Mouse (Mus musculus) lung, embryonic 14.5 days (tissue): ENCODE data around the gene Iah1. TPM values are rescaled to one million over a fixed set of nuclear protein-coding genes. Genes with fewer than 3 reads are reported as not detected.
A peak's percentile ranks its signal among the peaks of the same experiment; 100 is the strongest.

Experiments
- ATAC-seq: fragments of 200-750 bp; cut with Nextera tagmentation; 2 replicates; pipeline ENCODE4 v1.8.0; 2017; ENCODE audit warnings: mild to moderate bottlenecking, moderate TSS enrichment, moderate library complexity; ENCODE audit not compliant: insufficient read depth
- DNase-seq: peaks from one replicate; pipeline ENCODE4 v3.0.0-alpha.2; 2015
- H3K27ac ChIP-seq: fragments of 300-500 bp; sonication (generic); 2 replicates; pipeline ENCODE4 v1.5.1; 2014; ENCODE audit warnings: low read depth, mild to moderate bottlenecking, moderate library complexity
- H3K27me3 ChIP-seq: fragments of 300-500 bp; sonication (generic); 2 replicates; pipeline ENCODE4 v1.6.1; 2014; ENCODE audit warnings: low read length, control low read depth; ENCODE audit not compliant: insufficient read depth
- H3K36me3 ChIP-seq: fragments of 300-500 bp; sonication (generic); 2 replicates; pipeline ENCODE4 v1.6.1; 2014; ENCODE audit warnings: control low read depth; ENCODE audit not compliant: insufficient read depth
- H3K4me1 ChIP-seq: fragments of 300-500 bp; sonication (generic); 2 replicates; pipeline ENCODE4 v1.6.1; 2014; ENCODE audit warnings: antibody characterized with exemption, control low read depth; ENCODE audit not compliant: insufficient read depth
- H3K4me2 ChIP-seq: fragments of 300-500 bp; sonication (generic); 2 replicates; pipeline ENCODE4 v1.6.1; 2014; ENCODE audit warnings: mild to moderate bottlenecking
- H3K4me3 ChIP-seq: fragments of 300-500 bp; sonication (generic); 2 replicates; pipeline ENCODE4 v1.5.1; 2014; ENCODE audit warnings: low read depth, low read length
- H3K9ac ChIP-seq: fragments of 300-500 bp; sonication (generic); 2 replicates; pipeline ENCODE4 v1.6.1; 2014
- H3K9me3 ChIP-seq: fragments of 300-500 bp; sonication (generic); 2 replicates; pipeline ENCODE4 v1.6.1; 2016; ENCODE audit warnings: low read depth, low read length, control low read depth
- CTCF ChIP-seq: IDR thresholded peaks from 2 replicates; pipeline ENCODE4 v1.5.1; 2016; ENCODE audit warnings: antibody characterized with exemption, low read depth
- WGBS: fragments of 180-500 bp; shearing (Covaris S2); extraction: QIAGEN DNeasy Blood & Tissue Kit; methylation state at CpG from one replicate; pipeline ENCODE4 v1.1.7; 2014; 5-methylcytosine and 5-hydroxymethylcytosine counted together
- polyA plus RNA-seq: library from polyadenylated mRNA; unstranded; fragments of >200 nt; fragmentation: Nextera tagmentation; extraction: Ambion mirVana; gene quantifications from 2 replicates; pipeline ENCODE4 v1.2.1, GENCODE M21; 2014

The Iah1 gene
- polyA plus RNA-seq, 1 experiment from 2014 or later: 58.8 TPM

DNA sequence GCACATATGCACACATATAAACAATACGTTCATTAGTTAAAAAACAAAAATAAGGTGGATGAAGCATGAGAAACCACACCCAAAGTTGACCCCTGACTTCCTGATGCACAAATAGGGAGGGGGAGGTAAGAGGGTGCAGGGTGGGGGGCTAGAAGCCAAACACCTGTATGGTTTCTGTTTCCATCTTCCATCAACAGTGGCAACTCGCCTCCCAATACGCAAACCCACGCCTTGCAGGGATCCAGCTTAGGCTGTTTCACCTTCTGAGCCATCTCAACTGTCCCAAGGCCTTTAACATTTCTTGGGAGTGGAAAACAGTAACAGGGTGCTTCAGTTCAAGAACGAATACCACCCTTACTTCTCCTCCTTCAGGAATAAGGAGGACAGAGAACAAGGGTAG lies 21.0 kb downstream of the Iah1 start:
- Histone ChIP-seq H3K27ac (no peak overlapping the region), H3K4me3 (no peak overlapping the region), H3K9me3 (no peaks in the 10 kb centered on the region), H3K27me3 (no peaks in the 10 kb centered on the region), H3K4me2 (no peak overlapping the region), H3K9ac (no peak overlapping the region), H3K4me1 (no peaks in the 10 kb centered on the region), H3K36me3 (peaks cover 74% of the 10 kb centered on the region)
- ATAC-seq: no peak
- no peak for DNase-seq
- TF ChIP-seq CTCF: no peak
- 88% methylated on average over 5 of the region's 5 CpGs for WGBS

DNA sequence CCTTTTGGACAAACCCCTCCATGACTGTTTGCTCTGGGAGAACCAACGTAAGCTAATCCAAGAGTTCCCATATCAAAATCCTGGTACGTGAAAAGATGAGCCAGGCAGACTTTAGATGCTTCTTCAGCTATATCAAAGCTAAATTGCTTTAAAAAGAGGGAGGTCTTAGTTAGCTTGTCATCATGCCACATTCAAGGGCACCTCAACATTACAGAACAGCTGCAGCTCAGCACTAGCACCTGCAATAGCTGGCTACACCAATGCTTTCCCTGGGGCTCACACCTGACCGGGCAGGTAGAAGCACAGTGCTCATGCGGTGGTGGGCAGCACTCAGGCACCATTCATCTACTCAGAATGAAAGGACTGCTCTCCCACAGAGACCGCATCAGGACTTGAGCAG lies 24.5 kb downstream of the Iah1 start:
- ATAC-seq (no peak), DNase-seq (no peak)
- no peak for TF ChIP-seq CTCF
- WGBS: 96% methylated on average over 5 of the region's 5 CpGs
- Histone ChIP-seq H3K4me3 (no peak overlapping the region), H3K4me2 (no peak overlapping the region), H3K27ac (no peak overlapping the region), H3K36me3 (peaks cover 57% of the 10 kb centered on the region), H3K9me3 (no peaks in the 10 kb centered on the region), H3K27me3 (no peaks in the 10 kb centered on the region), H3K4me1 (no peaks in the 10 kb centered on the region), H3K9ac (no peak overlapping the region)

- DNase-seq: no peak
- WGBS: 89% methylated on average over 7 of the region's 7 CpGs
- no peak overlapping the region for H3K27ac ChIP-seq
- no peak for TF ChIP-seq CTCF
- no peak overlapping the region for H3K9ac ChIP-seq
- no peaks in the 10 kb centered on the region for H3K27me3 ChIP-seq
- H3K9me3 ChIP-seq: 0 out of 2 replicates have a peak, but pooled peaks cover 3% of the 10 kb centered on the region
- H3K4me1 ChIP-seq: no peaks in the 10 kb centered on the region
- no peak for ATAC-seq
- no peak overlapping the region for H3K4me2 ChIP-seq
- no peak overlapping the region for H3K4me3 ChIP-seq
- H3K36me3 ChIP-seq: peaks cover 41% of the 10 kb centered on the region
Measured at GRCm38 (mm10) chr12:21346972-21347371, 30.8 kb downstream of the Iah1 start.

DNA sequence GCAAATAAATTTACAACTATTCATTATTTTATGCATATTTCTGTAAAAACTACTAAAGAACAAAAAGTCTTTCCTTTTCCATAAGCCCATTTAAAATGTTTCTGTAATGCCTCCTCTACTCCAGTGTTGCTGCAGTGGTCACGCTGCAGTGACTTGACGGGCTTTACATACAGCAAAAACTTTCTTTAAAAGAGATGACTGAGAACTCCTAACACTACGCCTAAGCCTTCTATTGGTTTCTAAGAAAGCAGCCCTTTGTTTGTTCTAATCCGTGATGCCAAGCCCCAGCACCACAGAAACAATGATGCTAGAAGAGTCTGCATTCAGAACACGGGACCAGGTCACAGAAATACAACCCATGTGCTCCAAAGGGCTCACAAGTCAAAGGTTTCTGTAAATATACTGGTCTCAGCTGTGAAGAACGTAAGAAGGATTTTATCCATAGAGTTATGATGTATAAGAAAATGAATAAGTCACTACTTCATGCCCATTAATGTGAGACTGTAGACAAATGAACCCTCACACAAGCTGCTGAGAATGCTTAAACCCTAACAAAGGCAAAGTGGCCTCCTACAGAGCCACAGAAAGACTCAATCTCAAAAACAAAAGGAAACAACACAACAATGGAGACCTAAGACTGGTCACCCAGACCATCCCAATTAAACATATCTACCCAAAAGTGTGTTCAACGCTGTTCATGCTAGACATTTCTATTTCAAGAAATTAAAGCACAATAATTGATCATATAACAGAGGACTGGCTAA lies 34.1 kb downstream of the Iah1 start:
- Histone ChIP-seq H3K4me2 (no peak overlapping the region), H3K9me3 (0 out of 2 replicates have a peak, but pooled peaks cover 6% of the 10 kb centered on the region), H3K4me1 (no peaks in the 10 kb centered on the region), H3K9ac (no peak overlapping the region), H3K27ac (no peak overlapping the region), H3K27me3 (no peaks in the 10 kb centered on the region), H3K36me3 (peaks cover 55% of the 10 kb centered on the region), H3K4me3 (no peak overlapping the region)
- ATAC-seq (no peak), DNase-seq (no peak)
- 87% methylated on average over 7 of the region's 7 CpGs for WGBS
- no peak for TF ChIP-seq CTCF

DNA sequence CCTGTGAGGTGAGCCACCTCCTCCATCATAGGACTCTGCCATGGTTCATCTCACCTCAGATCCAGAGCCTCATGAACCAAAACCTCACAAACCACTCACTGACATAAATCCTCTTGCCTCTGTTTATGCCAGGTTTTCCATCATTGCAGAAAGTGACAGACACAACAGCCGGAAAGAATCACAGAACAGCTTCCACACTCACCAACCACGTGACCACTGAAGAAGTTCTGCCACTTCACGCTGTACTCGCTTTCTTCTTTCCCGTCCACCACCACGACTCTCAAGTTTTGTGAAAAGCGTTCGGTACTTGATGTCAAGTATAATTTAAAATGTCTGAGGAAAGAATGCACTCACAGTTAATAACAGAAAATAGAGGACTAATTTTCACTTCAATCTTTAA lies 37.5 kb downstream of the Iah1 start:
- Histone ChIP-seq H3K4me3 (no peak overlapping the region), H3K27me3 (no peaks in the 10 kb centered on the region), H3K9ac (no peak overlapping the region), H3K36me3 (peaks cover 46% of the 10 kb centered on the region), H3K9me3 (0 out of 2 replicates have a peak, but pooled peaks cover 6% of the 10 kb centered on the region), H3K4me1 (no peaks in the 10 kb centered on the region), H3K4me2 (no peak overlapping the region), H3K27ac (no peak overlapping the region)
- WGBS: 71% methylated on average over 8 of the region's 8 CpGs
- DNase-seq (peak; percentile 14), ATAC-seq (no peak)
- no peak for TF ChIP-seq CTCF

DNA sequence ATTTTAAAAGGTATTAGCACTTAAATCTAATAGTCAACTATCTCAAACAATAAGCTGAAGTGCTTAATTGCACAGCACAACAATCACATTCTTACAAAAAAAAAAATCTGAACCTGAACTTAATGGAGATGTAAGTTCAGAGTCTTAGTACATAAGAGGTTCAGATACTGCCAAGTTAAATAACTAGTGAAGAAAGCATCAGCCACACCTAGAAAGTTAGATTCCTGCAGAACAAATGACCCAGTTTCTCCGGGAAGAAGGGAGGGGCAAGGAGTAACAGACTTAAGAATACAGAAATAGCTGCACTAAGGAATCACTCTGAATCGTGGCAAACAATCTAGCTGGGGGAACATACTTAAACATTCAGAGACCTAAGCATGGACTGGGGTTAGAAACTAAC lies 46.5 kb downstream of the Iah1 start:
- Histone ChIP-seq H3K27ac (no peak overlapping the region), H3K4me1 (no peaks in the 10 kb centered on the region), H3K27me3 (no peaks in the 10 kb centered on the region), H3K4me3 (no peak overlapping the region), H3K36me3 (0 out of 2 replicates have a peak, but pooled peaks cover 5% of the 10 kb centered on the region), H3K9me3 (no peaks in the 10 kb centered on the region), H3K9ac (no peak overlapping the region), H3K4me2 (no peak overlapping the region)
- DNase-seq (no peak), ATAC-seq (no peak)
- 61% methylated on average over 2 of the region's 2 CpGs for WGBS
- no peak for TF ChIP-seq CTCF

DNA sequence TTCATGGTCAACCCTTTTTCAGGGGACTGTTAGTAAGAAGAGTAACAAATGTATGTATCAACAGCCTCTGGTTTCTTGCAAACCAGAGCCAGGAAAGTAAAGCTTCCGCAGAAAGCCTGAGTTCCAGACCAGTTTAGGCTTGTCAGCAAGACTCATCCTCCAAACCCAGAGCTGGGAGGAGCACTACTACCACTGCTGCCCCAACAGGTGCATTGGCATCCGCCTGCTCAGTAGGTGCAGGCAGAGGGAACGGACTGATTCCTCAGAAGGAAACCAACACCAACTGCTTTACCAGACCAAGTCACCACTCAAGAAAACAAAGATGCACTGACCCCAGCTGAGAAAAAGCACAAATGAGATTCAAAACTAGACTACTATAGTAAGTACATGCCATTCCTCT lies 47.0 kb downstream of the Iah1 start:
- TF ChIP-seq CTCF: no peak
- no peak overlapping the region for H3K9ac ChIP-seq
- 0 out of 2 replicates have a peak, but pooled peaks cover 5% of the 10 kb centered on the region for H3K36me3 ChIP-seq
- H3K27ac ChIP-seq: no peak overlapping the region
- no peaks in the 10 kb centered on the region for H3K4me1 ChIP-seq
- H3K4me3 ChIP-seq: no peak overlapping the region
- H3K4me2 ChIP-seq: no peak overlapping the region
- no peaks in the 10 kb centered on the region for H3K27me3 ChIP-seq
- WGBS: 88% methylated on average over 3 of the region's 3 CpGs
- ATAC-seq (no peak), DNase-seq (no peak)
- H3K9me3 ChIP-seq: no peaks in the 10 kb centered on the region
